Mouse (Mus musculus) heart, embryonic 13.5 days (tissue): ENCODE results near the gene Ubap1l. TPM values are rescaled to one million over a fixed set of nuclear protein-coding genes. Genes with fewer than 3 reads are reported as not detected.
"Not testable (repeated sequence)": the region's sequence is repeated elsewhere in the genome, so short reads cannot be mapped to it uniquely, and the experiment has no call there.

Experiments
- ATAC-seq: fragments of 200-750 bp; cut with Nextera tagmentation; 2 replicates; pipeline ENCODE4 v1.8.0; 2017; ENCODE audit warnings: moderate TSS enrichment; ENCODE audit not compliant: insufficient number of reproducible peaks, low FRiP score, low TSS enrichment; ENCODE audit errors: extremely low read depth
- H3K27ac ChIP-seq: fragments of 300-500 bp; sonication (generic); replicated peaks from 2 replicates; pipeline ENCODE4 v1.5.1; 2015; ENCODE audit warnings: moderate library complexity, mild to moderate bottlenecking, inconsistent platforms
- H3K27me3 ChIP-seq: fragments of 300-500 bp; sonication (generic); replicated peaks from 2 replicates; pipeline ENCODE4 v1.6.1; 2015; ENCODE audit warnings: mild to moderate bottlenecking, inconsistent platforms
- H3K36me3 ChIP-seq: fragments of 300-500 bp; sonication (generic); 2 replicates; pipeline ENCODE4 v1.6.1; 2015; ENCODE audit warnings: mild to moderate bottlenecking, inconsistent platforms
- H3K4me1 ChIP-seq: fragments of 300-500 bp; sonication (generic); 2 replicates; pipeline ENCODE4 v1.6.1; 2015; ENCODE audit warnings: inconsistent platforms
- H3K4me2 ChIP-seq: fragments of 300-500 bp; sonication (generic); 2 replicates; pipeline ENCODE4 v1.6.1; 2015; ENCODE audit warnings: inconsistent platforms, mild to moderate bottlenecking, moderate library complexity
- H3K4me3 ChIP-seq: fragments of 300-500 bp; sonication (generic); 2 replicates; pipeline ENCODE4 v1.5.1; 2015; ENCODE audit warnings: moderate library complexity, mild to moderate bottlenecking, inconsistent platforms
- H3K9ac ChIP-seq: fragments of 300-500 bp; sonication (generic); 2 replicates; pipeline ENCODE4 v1.6.1; 2015; ENCODE audit warnings: inconsistent platforms, mild to moderate bottlenecking, moderate library complexity
- H3K9me3 ChIP-seq: fragments of 300-500 bp; sonication (generic); 2 replicates; pipeline ENCODE4 v1.6.1; 2016; ENCODE audit warnings: inconsistent platforms
- WGBS: fragments of 180-500 bp; shearing (Covaris S2); methylation state at CpG from one replicate; pipeline ENCODE4 v1.1.7; 2015; ENCODE audit warnings: mixed read lengths; 5-methylcytosine and 5-hydroxymethylcytosine counted together
- polyA plus RNA-seq: library from polyadenylated mRNA; unstranded; fragments of >200 nt; fragmentation: Nextera tagmentation; extraction: Ambion mirVana; gene quantifications from 2 replicates; pipeline ENCODE4 v1.2.1, GENCODE M21; 2015

Ubap1l gene
- 0.34 TPM in 1 of 2 replicates, not detected in the other for polyA plus RNA-seq

DNA sequence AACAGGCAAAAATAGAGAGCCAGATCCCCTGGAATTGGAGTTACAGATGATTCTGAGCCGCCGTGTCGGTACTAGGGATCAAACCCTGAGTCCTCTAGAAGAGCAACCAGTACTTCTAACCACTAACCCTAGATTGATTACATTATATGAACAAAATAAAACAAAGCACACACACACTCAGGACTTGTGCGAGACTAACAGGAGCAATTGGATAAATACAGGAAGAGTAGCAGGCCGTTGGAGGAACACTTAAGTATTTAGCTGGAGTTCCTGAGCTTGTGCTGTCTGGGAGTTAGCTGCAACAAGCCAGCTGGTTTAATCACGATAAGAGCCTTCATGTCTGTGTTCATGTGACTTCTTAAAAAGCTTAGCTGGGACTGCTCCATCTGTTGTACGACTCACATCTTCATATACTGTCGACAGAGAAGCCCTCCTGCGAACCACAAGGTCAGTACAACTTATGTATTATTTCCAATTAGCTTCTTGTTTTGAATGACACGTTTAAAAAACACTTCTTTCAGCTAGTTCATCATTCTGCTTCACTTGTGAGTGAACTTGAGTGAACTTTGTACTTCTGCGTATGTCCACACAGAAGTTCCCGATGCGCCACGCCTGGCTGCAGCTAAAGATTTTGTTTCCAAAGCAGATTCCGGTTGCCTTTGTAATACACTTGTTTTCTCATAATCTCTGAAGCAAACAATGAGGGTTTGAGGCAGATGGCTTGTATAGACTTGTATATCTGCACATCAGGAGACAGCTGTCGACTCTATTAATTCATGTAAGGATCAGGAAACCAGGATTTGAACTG lies at the start of gene Ubap1l:
Gene Ubap1l, plus strand, starts transcription at position 401 of the 808 bp plus-strand sequence.
- H3K4me2 ChIP-seq, result no peak within 1 kb of the TSS
- peak within 1 kb of the TSS; percentile 2; the same call in 1 of the 2 replicates for H3K9ac ChIP-seq
- no peaks in the 10 kb centered on the region for H3K27me3 ChIP-seq
- H3K36me3 ChIP-seq, result peaks cover 76% of the 10 kb centered on the region
- ATAC-seq, result no peak
- 83% methylated on average over 16 of the region's 16 CpGs for WGBS
- no peak within 1 kb of the TSS for H3K27ac ChIP-seq
- peaks cover 28% of the 10 kb centered on the region for H3K4me1 ChIP-seq
- H3K9me3 ChIP-seq, result no peaks in the 10 kb centered on the region
- no peak within 1 kb of the TSS for H3K4me3 ChIP-seq

DNA sequence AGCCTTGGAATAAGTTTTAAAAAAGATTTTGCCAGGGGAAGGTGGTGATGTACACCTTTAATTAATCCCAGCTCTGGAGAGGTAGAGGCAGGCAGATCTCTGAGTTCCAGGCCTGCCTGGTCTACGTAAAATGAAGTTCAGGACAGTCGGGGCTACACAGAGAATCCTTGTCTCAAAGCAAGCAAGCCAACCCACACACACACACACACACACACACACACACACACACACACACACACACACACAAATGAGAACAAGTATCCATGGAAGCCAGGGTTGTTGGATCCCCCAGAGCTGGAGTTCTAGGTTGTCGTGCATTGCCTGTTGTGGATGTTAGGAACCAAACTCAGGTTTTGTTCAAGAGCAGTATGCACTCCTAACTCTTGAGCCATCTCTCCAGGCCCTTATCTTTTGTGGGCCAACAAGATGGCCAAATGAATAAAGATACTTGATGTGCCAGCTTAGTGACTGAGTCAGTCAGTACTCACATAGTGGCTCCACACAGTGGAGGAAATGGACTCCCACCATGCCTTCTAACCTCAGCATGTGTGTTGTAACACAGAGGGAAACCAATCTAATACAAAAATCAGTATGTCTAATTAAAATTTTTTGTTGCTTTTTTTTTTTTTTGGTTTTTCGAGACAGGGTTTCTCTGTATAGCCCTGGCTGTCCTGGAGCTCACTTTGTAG lies 48.0 kb upstream of the Ubap1l start:
- no peak overlapping the region for H3K4me2 ChIP-seq
- H3K9ac ChIP-seq, result no peak overlapping the region
- no peak for ATAC-seq
- H3K9me3 ChIP-seq, result no peaks in the 10 kb centered on the region
- no peaks in the 10 kb centered on the region for H3K27me3 ChIP-seq
- 91% methylated on average over 4 of the region's 4 CpGs for WGBS
- no peaks in the 10 kb centered on the region for H3K4me1 ChIP-seq
- no peak overlapping the region for H3K27ac ChIP-seq
- H3K4me3 ChIP-seq, result no peak overlapping the region
- H3K36me3 ChIP-seq, result peaks cover 78% of the 10 kb centered on the region

DNA sequence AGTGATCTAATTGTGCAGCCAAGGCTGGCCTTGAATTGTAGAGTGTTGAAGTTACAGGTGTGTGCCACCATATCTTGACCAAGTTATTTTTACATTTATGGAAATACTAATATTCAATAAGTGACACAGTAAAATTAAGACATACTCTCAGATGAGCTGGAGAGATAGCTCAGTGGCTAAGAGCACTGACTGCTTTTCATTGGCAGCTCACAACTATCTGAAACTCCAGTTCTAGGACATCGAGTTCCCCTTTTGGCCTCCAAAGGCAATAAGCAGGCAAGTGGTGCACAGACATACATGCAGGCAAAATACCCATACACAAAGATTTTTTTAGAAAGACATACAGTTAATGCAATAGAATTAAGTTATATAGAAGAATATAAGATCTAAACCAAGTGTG lies 47.0 kb upstream of the Ubap1l start:
- Histone ChIP-seq H3K36me3 (peaks cover 77% of the 10 kb centered on the region), H3K9ac (no peak overlapping the region), H3K27ac (no peak overlapping the region), H3K4me2 (no peak overlapping the region), H3K4me1 (no peaks in the 10 kb centered on the region), H3K27me3 (no peaks in the 10 kb centered on the region), H3K9me3 (no peaks in the 10 kb centered on the region), H3K4me3 (no peak overlapping the region)
- no peak for ATAC-seq
- WGBS, result 91% methylated on average over 1 of the region's 1 CpGs

DNA sequence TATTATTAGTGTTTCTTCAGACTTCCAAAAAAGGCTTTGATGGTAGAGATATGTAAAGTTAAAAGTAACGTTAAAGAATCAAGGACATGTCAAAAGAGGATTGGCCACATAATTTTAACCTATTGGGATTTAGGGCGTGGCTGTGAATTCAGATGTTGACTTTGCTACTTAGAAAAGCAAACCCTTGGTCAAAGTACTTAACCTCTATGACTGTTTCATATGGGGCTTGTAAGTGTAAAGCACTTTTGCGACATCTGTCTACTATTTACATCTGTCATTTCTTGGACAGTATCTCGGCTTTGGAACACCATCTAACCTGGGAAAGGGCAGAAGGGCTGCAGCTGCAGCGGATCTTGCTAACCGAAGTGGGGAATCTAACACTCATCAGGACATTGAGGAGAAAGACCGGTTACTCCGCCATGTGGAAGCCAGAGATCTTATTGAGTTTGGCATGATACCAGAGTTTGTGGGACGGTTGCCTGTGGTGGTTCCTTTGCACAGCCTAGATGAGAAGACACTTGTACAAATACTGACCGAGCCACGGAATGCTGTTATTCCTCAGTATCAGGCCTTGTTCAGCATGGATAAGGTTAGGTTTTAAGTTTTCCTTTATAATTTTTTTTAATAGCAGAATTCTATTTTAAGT lies 38.5 kb upstream of the Ubap1l start:
- Histone ChIP-seq H3K9ac (no peak overlapping the region), H3K4me3 (no peak overlapping the region), H3K36me3 (peaks cover 88% of the 10 kb centered on the region), H3K4me2 (no peak overlapping the region), H3K27ac (no peak overlapping the region), H3K4me1 (no peaks in the 10 kb centered on the region), H3K27me3 (no peaks in the 10 kb centered on the region), H3K9me3 (no peaks in the 10 kb centered on the region)
- 83% methylated on average over 11 of the region's 11 CpGs for WGBS
- ATAC-seq, result no peak

DNA sequence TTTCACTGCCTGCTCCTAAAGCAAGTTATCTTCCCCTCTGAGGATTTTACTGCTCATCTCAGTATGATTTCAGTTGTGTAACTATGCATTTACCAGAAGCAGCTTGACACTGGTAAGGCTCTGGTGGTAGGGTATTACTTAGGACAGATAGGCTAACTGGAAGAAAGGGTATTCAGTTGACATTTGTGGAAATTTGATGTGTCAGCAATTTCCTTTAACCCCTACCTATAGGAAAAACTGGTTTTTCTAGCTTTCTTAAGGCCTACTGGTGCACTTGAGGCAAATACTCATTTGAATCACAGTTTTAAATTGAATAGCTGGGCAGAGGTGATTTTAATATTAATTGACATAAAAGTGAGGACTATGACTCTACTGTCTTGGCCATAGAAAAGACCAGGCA lies 34.9 kb upstream of the Ubap1l start:
- Histone ChIP-seq H3K9me3 (no peaks in the 10 kb centered on the region), H3K4me3 (no peak overlapping the region), H3K4me1 (no peaks in the 10 kb centered on the region), H3K4me2 (no peak overlapping the region), H3K27ac (no peak overlapping the region), H3K9ac (no peak overlapping the region), H3K27me3 (no peaks in the 10 kb centered on the region), H3K36me3 (peaks cover 91% of the 10 kb centered on the region)
- ATAC-seq, result no peak

DNA sequence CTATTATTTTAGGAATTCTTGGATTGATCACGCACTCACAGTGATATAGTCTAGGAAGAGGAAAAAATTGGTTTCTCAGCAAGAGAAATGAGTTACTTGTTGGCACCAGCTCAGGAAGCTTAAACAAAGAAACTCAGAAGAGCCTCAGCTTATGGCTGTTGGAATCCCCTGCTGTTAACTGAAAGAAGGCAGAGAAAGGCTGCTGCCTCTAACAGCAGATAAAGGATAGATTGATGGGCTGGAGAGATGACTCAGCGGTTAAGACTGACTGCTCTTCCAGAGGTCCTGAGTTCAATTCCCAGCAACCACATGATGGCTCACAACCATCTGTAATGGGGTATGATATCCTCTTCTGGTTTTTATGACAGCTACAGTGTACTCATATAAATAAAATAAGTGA lies 33.5 kb upstream of the Ubap1l start:
- no peak for ATAC-seq

DNA sequence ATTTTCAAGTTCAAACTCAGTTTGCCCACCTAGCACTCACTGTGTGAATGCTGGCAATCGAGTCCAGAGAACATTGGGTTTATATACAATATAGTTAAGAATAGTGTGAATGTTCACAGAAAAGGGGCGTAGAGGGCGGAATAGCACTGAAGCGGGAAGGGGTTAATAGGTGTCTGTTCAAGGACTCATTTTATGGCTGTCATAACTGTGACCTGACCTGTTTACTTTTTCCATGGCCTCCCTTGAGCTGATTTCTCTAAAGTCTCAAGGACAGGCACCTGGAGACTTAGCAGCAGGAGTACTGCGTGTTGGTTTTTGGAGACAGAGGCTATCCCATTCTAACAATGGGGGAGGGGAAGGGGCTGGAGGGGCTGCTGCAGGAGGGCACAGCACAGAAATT lies 26.9 kb upstream of the Ubap1l start:
- Histone ChIP-seq H3K4me2 (no peak overlapping the region), H3K4me1 (no peaks in the 10 kb centered on the region), H3K27me3 (no peaks in the 10 kb centered on the region), H3K36me3 (peaks cover 30% of the 10 kb centered on the region), H3K4me3 (no peak overlapping the region), H3K27ac (no peak overlapping the region), H3K9ac (no peak overlapping the region), H3K9me3 (no peaks in the 10 kb centered on the region)
- WGBS, result 91% methylated on average over 5 of the region's 5 CpGs
- no peak for ATAC-seq

More for the DNA sequence above, 33.5 kb upstream of the Ubap1l start:
- Histone ChIP-seq H3K4me3 (no peak overlapping the region), H3K4me2 (no peak overlapping the region), H3K27me3 (no peaks in the 10 kb centered on the region), H3K9ac (no peak overlapping the region), H3K4me1 (no peaks in the 10 kb centered on the region), H3K9me3 (no peaks in the 10 kb centered on the region), H3K36me3 (peaks cover 90% of the 10 kb centered on the region), H3K27ac (no peak overlapping the region)
- WGBS, result 85% methylated on average over 2 of the region's 2 CpGs

DNA sequence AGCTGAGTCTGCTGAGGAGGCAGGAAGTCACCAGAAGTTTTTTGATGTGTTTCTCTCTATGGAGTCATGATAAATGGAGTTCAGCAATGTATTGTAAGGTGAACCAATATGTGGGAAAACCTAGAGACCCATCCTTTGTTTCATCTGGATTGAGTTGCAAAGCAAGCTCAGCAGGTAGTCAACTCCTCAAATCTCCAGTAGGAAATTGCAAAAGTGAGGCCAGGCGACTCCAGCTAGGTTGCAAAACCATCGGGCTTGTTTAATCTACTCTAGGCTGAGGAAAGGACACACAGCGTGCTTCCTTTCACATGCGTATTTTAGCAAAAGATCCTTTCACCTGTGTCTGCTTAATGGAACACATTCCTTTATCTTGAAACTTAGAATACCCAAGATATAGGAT lies 21.7 kb upstream of the Ubap1l start:
- 73% methylated on average over 4 of the region's 4 CpGs for WGBS
- H3K9me3 ChIP-seq, result peaks cover 5% of the 10 kb centered on the region; the same call in 1 of the 2 replicates

DNA sequence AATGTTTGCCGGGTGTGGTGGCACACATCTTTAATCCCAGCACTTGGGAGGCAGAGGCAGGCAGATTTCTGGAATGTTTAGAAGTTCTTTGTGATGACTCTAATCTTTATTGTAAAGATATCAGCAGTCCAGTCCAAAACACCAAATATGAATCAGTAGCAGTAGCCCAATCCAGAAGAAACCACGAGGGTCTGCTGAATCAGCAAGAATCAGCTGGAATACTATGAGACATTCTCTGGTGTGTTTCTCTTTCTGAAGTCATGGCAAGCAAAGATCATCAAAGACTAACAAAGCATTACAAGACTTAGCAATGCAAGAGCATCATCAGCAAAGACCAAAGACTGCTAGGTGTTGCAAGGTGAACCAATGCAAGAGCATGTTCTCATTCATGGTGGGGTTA lies 20.4 kb upstream of the Ubap1l start:
- Histone ChIP-seq H3K4me2 (no peak overlapping the region), H3K9ac (no peak overlapping the region), H3K36me3 (no peaks in the 10 kb centered on the region), H3K27ac (no peak overlapping the region), H3K4me1 (no peaks in the 10 kb centered on the region), H3K27me3 (0 out of 2 replicates have a peak, but pooled peaks cover 3% of the 10 kb centered on the region), H3K4me3 (no peak overlapping the region), H3K9me3 (peaks cover 11% of the 10 kb centered on the region)
- WGBS, result 72% methylated on average over 2 of the region's 2 CpGs
- no peak for ATAC-seq

More for the DNA sequence above, 21.7 kb upstream of the Ubap1l start:
- Histone ChIP-seq H3K9ac (no peak overlapping the region), H3K27me3 (0 out of 2 replicates have a peak, but pooled peaks cover 3% of the 10 kb centered on the region), H3K4me2 (no peak overlapping the region), H3K4me3 (no peak overlapping the region), H3K36me3 (no peaks in the 10 kb centered on the region), H3K27ac (no peak overlapping the region), H3K4me1 (no peaks in the 10 kb centered on the region)
- no peak for ATAC-seq

DNA sequence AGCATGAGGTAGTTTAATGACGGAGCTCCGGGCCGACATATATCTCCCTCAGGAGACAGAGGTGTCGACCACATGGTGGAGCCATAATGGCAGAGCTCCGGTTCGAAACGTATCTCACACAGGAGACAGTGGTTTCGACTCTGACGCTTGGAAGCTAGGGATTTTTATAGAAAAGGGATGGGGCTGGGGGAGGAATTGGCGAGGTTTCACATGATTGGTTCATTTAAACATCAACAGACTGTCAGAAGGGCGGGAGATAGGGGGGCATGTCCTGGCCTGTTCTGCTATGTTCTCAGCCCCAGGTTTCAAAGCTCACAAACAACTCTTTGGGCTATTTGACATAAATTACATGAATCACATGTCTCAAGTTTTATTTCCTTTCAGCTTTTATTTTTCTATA lies 15.4 kb upstream of the Ubap1l start:
- not testable (repeated sequence) for ATAC-seq
- WGBS, result 65% methylated on average over 11 of the region's 11 CpGs

DNA sequence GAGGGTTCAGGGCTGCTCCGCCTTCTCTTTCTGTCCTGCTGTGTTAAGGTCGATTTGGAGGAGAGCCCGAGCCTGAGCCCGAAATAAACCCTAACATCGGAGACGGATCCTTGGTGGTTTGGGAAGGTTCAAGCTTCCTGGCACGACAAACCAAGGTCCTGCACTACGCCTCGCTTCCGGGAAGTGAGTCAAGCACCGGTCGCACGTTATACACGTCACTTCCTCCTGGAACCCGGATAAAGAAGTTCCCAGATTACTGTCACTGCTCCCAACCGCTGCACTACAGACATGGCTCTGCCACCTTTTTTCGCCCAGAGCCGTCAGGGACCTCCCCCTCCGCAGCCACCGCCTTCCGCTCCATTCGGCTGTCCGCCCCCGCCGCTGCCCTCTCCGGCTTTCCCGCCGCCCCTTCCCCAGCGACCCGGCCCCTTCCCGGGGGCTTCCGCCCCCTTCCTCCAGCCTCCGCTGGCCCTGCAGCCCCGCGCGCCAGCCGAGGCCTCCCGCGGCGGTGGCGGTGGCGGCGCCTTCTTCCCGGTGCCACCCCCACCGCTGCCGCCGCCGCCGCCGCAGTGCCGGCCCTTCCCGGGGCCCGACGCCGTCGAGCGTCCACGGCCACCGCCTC lies 14.9 kb upstream of the Ubap1l start, which contains the start of gene Pdcd7:
Gene Pdcd7, plus strand, starts transcription at position 251 of the 622 bp plus-strand sequence.
- Histone ChIP-seq H3K9me3 (peaks cover 6% of the 10 kb centered on the region), H3K4me3 (peak within 1 kb of the TSS; percentile 99), H3K4me1 (peaks cover 34% of the 10 kb centered on the region), H3K27me3 (0 out of 2 replicates have a peak, but pooled peaks cover 3% of the 10 kb centered on the region), H3K27ac (peak within 1 kb of the TSS; percentile 97), H3K4me2 (peak within 1 kb of the TSS; percentile 87), H3K9ac (peak within 1 kb of the TSS; percentile 96), H3K36me3 (no peaks in the 10 kb centered on the region)
- peak; percentile 71 for ATAC-seq
- WGBS, result under 1% methylated on average over 57 of the region's 59 CpGs

More for the DNA sequence above, 15.4 kb upstream of the Ubap1l start:
- not testable (repeated sequence) for H3K27me3 ChIP-seq, H3K36me3 ChIP-seq
- peak overlapping the region; percentile 99 for H3K4me3 ChIP-seq
- peak overlapping the region; percentile 96 for H3K9ac ChIP-seq
- peak overlapping the region; percentile 97 for H3K27ac ChIP-seq
- peaks cover 10% of the 10 kb centered on the region for H3K9me3 ChIP-seq
- H3K4me1 ChIP-seq, result peaks cover 29% of the 10 kb centered on the region
- peak overlapping the region; percentile 87 for H3K4me2 ChIP-seq
